In genomic region chr5:37876240-37876639, GRCm38 (mm10) we compare ENCODE assay signal across 20 mouse cellular contexts. TPM values are rescaled to one million over a fixed set of nuclear protein-coding genes. Genes with fewer than 3 reads are reported as not detected.
"Had no signal": no experiment of that assay in that cellular context is flagged by ENCODE, and none has a peak within 500 bp of the region (broad histone marks: within the 10 kb centered on the region; RNA-seq: fewer than 3 reads in every experiment).

No protein-coding gene starts in this region.

- H3K4me3 ChIP-seq: hindbrain, embryonic 13.5 days; hindbrain, embryonic 15.5 days; limb, embryonic 10.5 days; limb, embryonic 12.5 days; liver, embryonic 13.5 days; liver, embryonic 15.5 days had no signal

- DNase-seq: gastrocnemius, postnatal 14 days; gastrocnemius, postnatal 36 days; heart, postnatal 14 days; heart, postnatal 36 days; kidney, adult 11 months; kidney, adult 2 months; kidney, postnatal 10 days; kidney, postnatal 25 days; liver; liver, embryonic 13.5 days had no signal

- H3K9me3 ChIP-seq: hindbrain, embryonic 13.5 days; hindbrain, embryonic 15.5 days; limb, embryonic 10.5 days; limb, embryonic 12.5 days; liver, embryonic 13.5 days; liver, embryonic 15.5 days had no signal

- H3K9ac ChIP-seq: hindbrain, embryonic 13.5 days; hindbrain, embryonic 15.5 days; limb, embryonic 12.5 days; liver, embryonic 13.5 days; liver, embryonic 15.5 days had no signal

- H3K27ac ChIP-seq: hindbrain, embryonic 13.5 days; hindbrain, embryonic 15.5 days; hindbrain, postnatal 0 days; limb, embryonic 10.5 days; limb, embryonic 12.5 days; liver, embryonic 13.5 days; liver, embryonic 15.5 days had no signal

- H3K36me3 ChIP-seq: hindbrain, embryonic 13.5 days; hindbrain, embryonic 15.5 days; limb, embryonic 10.5 days; limb, embryonic 12.5 days; liver, embryonic 13.5 days; liver, embryonic 15.5 days had no signal

- H3K27me3 ChIP-seq: hindbrain, embryonic 15.5 days; liver, embryonic 13.5 days; liver, embryonic 15.5 days had no signal

- H3K4me2 ChIP-seq: heart, embryonic 11.5 days; hindbrain, embryonic 13.5 days; hindbrain, embryonic 15.5 days; limb, embryonic 12.5 days; liver, embryonic 11.5 days; liver, embryonic 13.5 days; liver, embryonic 15.5 days had no signal

- ATAC-seq: hindbrain, postnatal 0 days; intestine, embryonic 16.5 days had no signal

- H3K4me1 ChIP-seq: limb, embryonic 10.5 days; limb, embryonic 12.5 days; liver, embryonic 13.5 days; liver, embryonic 15.5 days had no signal

RNA-seq across cellular contexts. Expression of gene Msx1, which starts 51.9 kb away (rescaled TPM):
- total RNA-seq: hematopoietic stem cell, adult 5-6 weeks had no signal
